Mouse (Mus musculus) heart, embryonic 15.5 days (tissue): ENCODE measurements around the gene Dap. TPM values are rescaled to one million over a fixed set of nuclear protein-coding genes. Genes with fewer than 3 reads are reported as not detected.

ENCODE experiments used
- ATAC-seq: fragments of 200-750 bp; cut with Nextera tagmentation; replicated peaks from 2 replicates; pipeline ENCODE4 v1.8.0; 2017; ENCODE audit warnings: low read depth, moderate TSS enrichment; ENCODE audit not compliant: insufficient number of reproducible peaks, insufficient read depth, low FRiP score
- H3K27ac ChIP-seq: fragments of 300-500 bp; sonication (generic); 2 replicates; pipeline ENCODE4 v1.5.1; 2015; ENCODE audit warnings: mild to moderate bottlenecking, inconsistent platforms
- H3K27me3 ChIP-seq: fragments of 300-500 bp; sonication (generic); 2 replicates; pipeline ENCODE4 v1.6.1; 2015; ENCODE audit warnings: inconsistent platforms
- H3K36me3 ChIP-seq: fragments of 300-500 bp; sonication (generic); 2 replicates; pipeline ENCODE4 v1.6.1; 2015; ENCODE audit warnings: mild to moderate bottlenecking, inconsistent platforms
- H3K4me1 ChIP-seq: fragments of 300-500 bp; sonication (generic); replicated peaks from 2 replicates; pipeline ENCODE4 v1.6.1; 2015; ENCODE audit warnings: inconsistent platforms
- H3K4me2 ChIP-seq: fragments of 300-500 bp; sonication (generic); 2 replicates; pipeline ENCODE4 v1.6.1; 2015; ENCODE audit warnings: inconsistent platforms, mild to moderate bottlenecking, moderate library complexity
- H3K4me3 ChIP-seq: fragments of 300-500 bp; sonication (generic); 2 replicates; pipeline ENCODE4 v1.5.1; 2015; ENCODE audit warnings: mild to moderate bottlenecking, inconsistent platforms
- H3K9ac ChIP-seq: fragments of 300-500 bp; sonication (generic); 2 replicates; pipeline ENCODE4 v1.6.1; 2015; ENCODE audit warnings: mild to moderate bottlenecking, inconsistent platforms
- H3K9me3 ChIP-seq: fragments of 300-500 bp; sonication (generic); replicated peaks from 2 replicates; pipeline ENCODE4 v1.6.1; 2016; ENCODE audit warnings: inconsistent platforms
- WGBS: fragments of 180-500 bp; shearing (Covaris S2); methylation state at CpG from one replicate; pipeline ENCODE4 v1.1.7; 2015; ENCODE audit warnings: mixed read lengths; 5-methylcytosine and 5-hydroxymethylcytosine counted together
- polyA plus RNA-seq: library from polyadenylated mRNA; unstranded; fragments of >200 nt; fragmentation: Nextera tagmentation; extraction: Ambion mirVana; gene quantifications from 2 replicates; pipeline ENCODE4 v1.2.1, GENCODE M21; 2015

Gene Dap
- polyA plus RNA-seq, 1 experiment from 2014 or later = 52.8 TPM

GRCm38 (mm10) chr15:31305181-31305580 is 81.1 kb downstream of the Dap start:
- Histone ChIP-seq H3K4me1 (peaks cover 23% of the 10 kb centered on the region), H3K9me3 (no peaks in the 10 kb centered on the region), H3K4me2 (no peak overlapping the region), H3K9ac (no peak overlapping the region), H3K36me3 (no peaks in the 10 kb centered on the region), H3K27me3 (no peaks in the 10 kb centered on the region), H3K4me3 (no peak overlapping the region), H3K27ac (no peak overlapping the region)
- no peak for ATAC-seq
- WGBS = 43% methylated on average over 6 of the region's 6 CpGs

- ATAC-seq = no peak
- Histone ChIP-seq H3K27me3 (no peaks in the 10 kb centered on the region), H3K36me3 (no peaks in the 10 kb centered on the region), H3K9me3 (no peaks in the 10 kb centered on the region), H3K4me3 (no peak overlapping the region), H3K9ac (no peak overlapping the region), H3K27ac (no peak overlapping the region), H3K4me2 (no peak overlapping the region), H3K4me1 (peaks cover 21% of the 10 kb centered on the region)
- WGBS = 83% methylated on average over 4 of the region's 4 CpGs
Measured at GRCm38 (mm10) chr15:31306726-31307125, 82.6 kb downstream of the Dap start.

GRCm38 (mm10) chr15:31309526-31309925 is 85.4 kb downstream of the Dap start:
- Histone ChIP-seq H3K4me3 (no peak overlapping the region), H3K36me3 (no peaks in the 10 kb centered on the region), H3K4me2 (no peak overlapping the region), H3K27me3 (no peaks in the 10 kb centered on the region), H3K27ac (no peak overlapping the region), H3K9ac (no peak overlapping the region), H3K9me3 (no peaks in the 10 kb centered on the region), H3K4me1 (peaks cover 9% of the 10 kb centered on the region; the same call in 1 of the 2 replicates)
- 62% methylated on average over 15 of the region's 15 CpGs for WGBS
- ATAC-seq = no peak

- no peaks in the 10 kb centered on the region for H3K9me3 ChIP-seq
- H3K9ac ChIP-seq = no peak overlapping the region
- no peak overlapping the region for H3K4me2 ChIP-seq
- 0 out of 2 replicates have a peak, but pooled peaks cover 2% of the 10 kb centered on the region for H3K4me1 ChIP-seq
- H3K27me3 ChIP-seq = no peaks in the 10 kb centered on the region
- ATAC-seq = no peak
- H3K36me3 ChIP-seq = no peaks in the 10 kb centered on the region
- 75% methylated on average over 2 of the region's 2 CpGs for WGBS
- H3K4me3 ChIP-seq = no peak overlapping the region
- no peak overlapping the region for H3K27ac ChIP-seq
Measured at GRCm38 (mm10) chr15:31312001-31312400, 87.9 kb downstream of the Dap start.

GRCm38 (mm10) chr15:31315630-31316231 is 91.6 kb downstream of the Dap start:
- H3K9me3 ChIP-seq = no peaks in the 10 kb centered on the region
- H3K27ac ChIP-seq = no peak overlapping the region
- H3K27me3 ChIP-seq = no peaks in the 10 kb centered on the region
- H3K4me1 ChIP-seq = no peaks in the 10 kb centered on the region
- 6% methylated on average over 5 of the region's 5 CpGs for whole genome bisulfite sequencing
- no peak overlapping the region for H3K4me2 ChIP-seq
- ATAC-seq = peak; percentile 79
- H3K9ac ChIP-seq = no peak overlapping the region
- no peaks in the 10 kb centered on the region for H3K36me3 ChIP-seq
- H3K4me3 ChIP-seq = no peak overlapping the region

GRCm38 (mm10) chr15:31317056-31317805 is 93.1 kb downstream of the Dap start:
- no peak overlapping the region for H3K9ac ChIP-seq
- H3K36me3 ChIP-seq = no peaks in the 10 kb centered on the region
- ATAC-seq = no peak
- H3K4me3 ChIP-seq = no peak overlapping the region
- H3K4me1 ChIP-seq = no peaks in the 10 kb centered on the region
- WGBS = 88% methylated on average over 3 of the region's 3 CpGs
- no peak overlapping the region for H3K27ac ChIP-seq
- no peaks in the 10 kb centered on the region for H3K27me3 ChIP-seq
- H3K9me3 ChIP-seq = no peaks in the 10 kb centered on the region
- no peak overlapping the region for H3K4me2 ChIP-seq

GRCm38 (mm10) chr15:31318158-31318955 is 94.2 kb downstream of the Dap start:
- no peak overlapping the region for H3K27ac ChIP-seq

GRCm38 (mm10) chr15:31319046-31319445 is 94.9 kb downstream of the Dap start:
- H3K27ac ChIP-seq = no peak overlapping the region
- no peak for ATAC-seq
- 79% methylated on average over 4 of the region's 4 CpGs for WGBS

More at GRCm38 (mm10) chr15:31318158-31318955, 94.2 kb downstream of the Dap start:
- Histone ChIP-seq H3K9me3 (no peaks in the 10 kb centered on the region), H3K9ac (no peak overlapping the region), H3K4me1 (no peaks in the 10 kb centered on the region), H3K4me2 (no peak overlapping the region), H3K27me3 (no peaks in the 10 kb centered on the region), H3K36me3 (no peaks in the 10 kb centered on the region), H3K4me3 (no peak overlapping the region)
- WGBS = 59% methylated on average over 6 of the region's 6 CpGs
- no peak for ATAC-seq

GRCm38 (mm10) chr15:31320598-31321377 is 96.7 kb downstream of the Dap start:
- no peak for ATAC-seq
- Histone ChIP-seq H3K4me2 (no peak overlapping the region), H3K4me3 (no peak overlapping the region), H3K27me3 (no peaks in the 10 kb centered on the region), H3K36me3 (no peaks in the 10 kb centered on the region), H3K9me3 (no peaks in the 10 kb centered on the region), H3K9ac (no peak overlapping the region), H3K27ac (no peak overlapping the region), H3K4me1 (peaks cover 7% of the 10 kb centered on the region; the same call in 1 of the 2 replicates)
- 75% methylated on average over 12 of the region's 12 CpGs for WGBS

More at GRCm38 (mm10) chr15:31319046-31319445, 94.9 kb downstream of the Dap start:
- no peaks in the 10 kb centered on the region for H3K27me3 ChIP-seq
- H3K9ac ChIP-seq = no peak overlapping the region
- no peak overlapping the region for H3K4me2 ChIP-seq
- no peaks in the 10 kb centered on the region for H3K9me3 ChIP-seq
- no peaks in the 10 kb centered on the region for H3K4me1 ChIP-seq
- H3K4me3 ChIP-seq = no peak overlapping the region
- no peaks in the 10 kb centered on the region for H3K36me3 ChIP-seq

GRCm38 (mm10) chr15:31323684-31324083 is 99.6 kb downstream of the Dap start:
- Histone ChIP-seq H3K9me3 (no peaks in the 10 kb centered on the region), H3K4me1 (peaks cover 7% of the 10 kb centered on the region; the same call in 1 of the 2 replicates), H3K27me3 (no peaks in the 10 kb centered on the region), H3K27ac (no peak overlapping the region), H3K4me2 (no peak overlapping the region), H3K9ac (no peak overlapping the region), H3K36me3 (no peaks in the 10 kb centered on the region), H3K4me3 (no peak overlapping the region)
- 78% methylated on average over 4 of the region's 4 CpGs for WGBS
- no peak for ATAC-seq
